ENCODE assay signal across 12 mouse cellular contexts in genomic region chr2:129241845-129242833, GRCm38 (mm10). TPM values are rescaled to one million over a fixed set of nuclear protein-coding genes. Genes with fewer than 3 reads are reported as not detected.
DNase-seq lines count a peak whose midpoint lies in the region; ATAC-seq and TF ChIP-seq lines count a peak whose summit lies in the region.
"Had no signal": no experiment of that assay in that cellular context is flagged by ENCODE, and none has a peak within 500 bp of the region (broad histone marks: within the 10 kb centered on the region; RNA-seq: fewer than 3 reads in every experiment).

No protein-coding gene starts in this region.

- TF ChIP-seq EP300 in liver, embryonic 14.5 days (IDR thresholded peaks at IDR 0.05; ENCODE audit: low read depth): no peak

- peak overlapping the region; percentile 66 for H3K9ac ChIP-seq in liver, embryonic 14.5 days (replicated peaks)
- H3K9ac ChIP-seq: forebrain, embryonic 12.5 days; hindbrain, embryonic 15.5 days; lung, embryonic 15.5 days had no signal

- H3K4me1 ChIP-seq in liver, embryonic 14.5 days (replicated peaks; ENCODE audit: control insufficient read depth in 2 of 2, insufficient read depth in 2 of 2, low read length in 1 of 2): peaks cover 50 to 55% of the 10 kb centered on the region in 2 experiments
- H3K4me1 ChIP-seq: hindbrain, embryonic 15.5 days had no signal

- intact Hi-C loops in heart, postnatal 25 days (cut with DNase I): no loop called here
- intact Hi-C loops in left cerebral cortex, postnatal 4 days (cut with DNase I): no loop called here

- no peak overlapping the region; the same call in 1 of the 2 replicates for H3K4me2 ChIP-seq in liver, embryonic 14.5 days (ENCODE audit: low read depth)
- H3K4me2 ChIP-seq: forebrain, embryonic 12.5 days; hindbrain, embryonic 15.5 days; lung, embryonic 15.5 days had no signal

- TF ChIP-seq CTCF in liver, embryonic 14.5 days (IDR thresholded peaks at IDR 0.05; ENCODE audit: low read depth): no peak

- peak; percentile 65 for DNase-seq in heart, adult 11 months
- no peak for DNase-seq in heart, postnatal 25 days (ENCODE audit: low spot score)
- DNase-seq in NIH3T3 (ENCODE audit: low read depth): peak; percentile 75
- peak; percentile 79 for DNase-seq in kidney, adult 9 months
- no peak for DNase-seq in liver, embryonic 14.5 days (ENCODE audit: low read depth in 3 of 3, low spot score in 3 of 3)
- DNase-seq in left cerebral cortex, postnatal 4 days: no peak
- no peak for DNase-seq in cerebellum, adult 11 months
- DNase-seq in frontal cortex, adult 2 months (ENCODE audit: extremely low spot score in 1 of 2, low spot score in 1 of 2): no peak
- DNase-seq: thymus, postnatal 36 days had no signal

- 67% methylated on average over 7 of the region's 7 CpGs for WGBS in liver, embryonic 14.5 days (ENCODE audit: insufficient replicate concordance)

- ATAC-seq in liver, embryonic 14.5 days (ENCODE audit: insufficient read depth): no peak

- no peaks in the 10 kb centered on the region for H3K9me3 ChIP-seq in liver, embryonic 14.5 days (ENCODE audit: control insufficient read depth, low read length)
- H3K9me3 ChIP-seq: forebrain, embryonic 12.5 days; hindbrain, embryonic 15.5 days; lung, embryonic 15.5 days had no signal

- H3K27ac ChIP-seq in liver, embryonic 14.5 days: peak overlapping the region; percentile 87
- H3K27ac ChIP-seq: forebrain, embryonic 12.5 days; hindbrain, embryonic 15.5 days; lung, embryonic 15.5 days had no signal

- H3K36me3 ChIP-seq in liver, embryonic 14.5 days (replicated peaks; ENCODE audit: control insufficient read depth, insufficient read depth, low read depth): no peaks in the 10 kb centered on the region
- H3K36me3 ChIP-seq: forebrain, embryonic 12.5 days; hindbrain, embryonic 15.5 days; lung, embryonic 15.5 days had no signal

- no peaks in the 10 kb centered on the region for H3K27me3 ChIP-seq in liver, embryonic 14.5 days (ENCODE audit: control insufficient read depth, insufficient read depth, low read length)
- H3K27me3 ChIP-seq: forebrain, embryonic 12.5 days; hindbrain, embryonic 15.5 days; lung, embryonic 15.5 days had no signal

- H3K4me3 ChIP-seq in liver, embryonic 14.5 days (ENCODE audit: insufficient read depth in 1 of 2, low read depth in 2 of 2, low read length in 2 of 2): no peak overlapping the region
- H3K4me3 ChIP-seq: forebrain, embryonic 12.5 days; hindbrain, embryonic 15.5 days; lung, embryonic 15.5 days had no signal

RNA-seq across cellular contexts. Expression of gene Slc20a1, which starts 43.6 kb away (rescaled TPM):
- 10 to 100 TPM; 11.3 to 12.4 TPM for total RNA-seq in heart, postnatal 25 days (2021)
- polyA plus RNA-seq in liver, embryonic 14.5 days (2012; rRNA removed): 37.7 and 50.7 TPM in 2 replicates
- 42.7 and 49.2 TPM in 2 replicates for polyA plus RNA-seq in liver, embryonic 14.5 days (2014; fragmentation: Nextera tagmentation; extraction: Ambion mirVana)
- 100 to 1,000 TPM; 109 to 111 TPM for total RNA-seq in left cerebral cortex, postnatal 4 days (2021)
- polyA plus RNA-seq in frontal cortex, adult 2 months (2012; rRNA removed): 159 and 177 TPM in 2 replicates

RNA-seq across cellular contexts. Expression of gene Ckap2l, which starts 54.9 kb away (rescaled TPM):
- under 1 TPM; 0.81 to 0.95 TPM for total RNA-seq in heart, postnatal 25 days (2021)
- 7.0 and 11.0 TPM in 2 replicates for polyA plus RNA-seq in liver, embryonic 14.5 days (2012; rRNA removed)
- 39.3 and 41.3 TPM in 2 replicates for polyA plus RNA-seq in liver, embryonic 14.5 days (2014; fragmentation: Nextera tagmentation; extraction: Ambion mirVana)
- total RNA-seq in left cerebral cortex, postnatal 4 days (2021): 1 to 10 TPM; 5.9 to 7.0 TPM
- polyA plus RNA-seq in frontal cortex, adult 2 months (2012; rRNA removed): 0.26 and 0.34 TPM in 2 replicates

Comparison
In these comparisons a context has a peak if more than half of its experiments do, and no peak if none do; other contexts are left out.
1. DNase-seq: peak in heart, adult 11 months (single experiment), NIH3T3 (single experiment) and kidney, adult 9 months (single experiment); none in heart, postnatal 25 days (single experiment), liver, embryonic 14.5 days (0 of 3), left cerebral cortex, postnatal 4 days (single experiment), cerebellum, adult 11 months (single experiment) and frontal cortex, adult 2 months (0 of 2).
2. RNA of gene Slc20a1, which starts 43.6 kb away (total RNA-seq): 109 to 111 TPM in left cerebral cortex, postnatal 4 days; 11.3 to 12.4 TPM in heart, postnatal 25 days; every median in the first group is over 4 times any median in the second.